Mouse (Mus musculus) E14TG2a.4 (cell line): ENCODE results near the gene Arpp21.

Experiments used
- CTCF ChIP-seq: conservative IDR thresholded peaks from 2 replicates; pipeline ENCODE4 v1.5.1; 2014; ENCODE audit warnings: low read length
- NANOG ChIP-seq: IDR thresholded peaks from 2 replicates; pipeline ENCODE4 v1.6.1; 2014; ENCODE audit warnings: borderline replicate concordance, low read length, mixed read lengths

DNA sequence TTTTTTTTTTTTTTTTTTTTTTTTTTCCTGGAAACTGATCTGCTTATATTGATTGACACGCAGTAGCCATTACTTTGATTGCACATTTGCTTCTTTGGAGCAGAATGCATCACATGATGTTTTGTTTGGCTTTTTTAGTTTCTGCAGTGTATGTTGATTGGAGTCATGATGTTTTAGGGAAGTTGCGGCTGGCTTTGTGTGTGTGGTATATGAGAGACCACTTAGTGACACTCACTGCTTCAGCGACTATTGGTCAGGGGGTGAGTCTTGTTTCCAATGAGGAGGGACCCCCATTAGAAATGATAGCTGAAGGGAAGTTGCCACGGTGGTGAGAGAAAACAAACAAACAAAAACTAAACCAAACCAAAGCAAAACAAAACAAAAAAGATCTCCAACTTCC is 55.7 kb downstream of the Arpp21 start:
- TF ChIP-seq CTCF (no peak), NANOG (no peak)
